Mouse (Mus musculus) brain, embryonic 14.5 days (tissue): ENCODE data around the gene Mtch1.

ENCODE experiments used
- CTCF ChIP-seq: fragments of 200-500 bp; IDR thresholded peaks from 2 replicates; pipeline ENCODE4 v1.5.1; 2012; ENCODE audit warnings: inconsistent platforms, mild to moderate bottlenecking, moderate library complexity, borderline replicate concordance; ENCODE audit not compliant: insufficient read depth, insufficient read length; ENCODE audit errors: extremely low read depth
- POLR2A ChIP-seq: fragments of 200-500 bp; IDR thresholded peaks from 2 replicates; pipeline ENCODE4 v1.6.1; 2012; ENCODE audit warnings: mild to moderate bottlenecking, inconsistent platforms, borderline replicate concordance; ENCODE audit not compliant: poor library complexity, insufficient read depth, insufficient read length, severe bottlenecking; ENCODE audit errors: extremely low read depth

- no peak for TF ChIP-seq POLR2A
- no peak for TF ChIP-seq CTCF
These were observed 45.8 kb upstream of the Mtch1 start for GRCm38 (mm10) chr17:29393335-29394089.
